Mouse (Mus musculus) heart, embryonic 13.5 days (tissue): Measurements from ENCODE around the gene Fcrls. TPM values are rescaled to one million over a fixed set of nuclear protein-coding genes. Genes with fewer than 3 reads are reported as not detected.

Experiments
- ATAC-seq: fragments of 200-750 bp; cut with Nextera tagmentation; 2 replicates; pipeline ENCODE4 v1.8.0; 2017; ENCODE audit warnings: moderate TSS enrichment; ENCODE audit not compliant: insufficient number of reproducible peaks, low FRiP score, low TSS enrichment; ENCODE audit errors: extremely low read depth
- H3K27ac ChIP-seq: fragments of 300-500 bp; sonication (generic); replicated peaks from 2 replicates; pipeline ENCODE4 v1.5.1; 2015; ENCODE audit warnings: moderate library complexity, mild to moderate bottlenecking, inconsistent platforms
- H3K27me3 ChIP-seq: fragments of 300-500 bp; sonication (generic); replicated peaks from 2 replicates; pipeline ENCODE4 v1.6.1; 2015; ENCODE audit warnings: mild to moderate bottlenecking, inconsistent platforms
- H3K36me3 ChIP-seq: fragments of 300-500 bp; sonication (generic); 2 replicates; pipeline ENCODE4 v1.6.1; 2015; ENCODE audit warnings: mild to moderate bottlenecking, inconsistent platforms
- H3K4me1 ChIP-seq: fragments of 300-500 bp; sonication (generic); 2 replicates; pipeline ENCODE4 v1.6.1; 2015; ENCODE audit warnings: inconsistent platforms
- H3K4me2 ChIP-seq: fragments of 300-500 bp; sonication (generic); 2 replicates; pipeline ENCODE4 v1.6.1; 2015; ENCODE audit warnings: inconsistent platforms, mild to moderate bottlenecking, moderate library complexity
- H3K4me3 ChIP-seq: fragments of 300-500 bp; sonication (generic); 2 replicates; pipeline ENCODE4 v1.5.1; 2015; ENCODE audit warnings: moderate library complexity, mild to moderate bottlenecking, inconsistent platforms
- H3K9ac ChIP-seq: fragments of 300-500 bp; sonication (generic); 2 replicates; pipeline ENCODE4 v1.6.1; 2015; ENCODE audit warnings: inconsistent platforms, mild to moderate bottlenecking, moderate library complexity
- H3K9me3 ChIP-seq: fragments of 300-500 bp; sonication (generic); 2 replicates; pipeline ENCODE4 v1.6.1; 2016; ENCODE audit warnings: inconsistent platforms
- WGBS: fragments of 180-500 bp; shearing (Covaris S2); methylation state at CpG from one replicate; pipeline ENCODE4 v1.1.7; 2015; ENCODE audit warnings: mixed read lengths; 5-methylcytosine and 5-hydroxymethylcytosine counted together
- polyA plus RNA-seq: library from polyadenylated mRNA; unstranded; fragments of >200 nt; fragmentation: Nextera tagmentation; extraction: Ambion mirVana; gene quantifications from 2 replicates; pipeline ENCODE4 v1.2.1, GENCODE M21; 2015

Gene Fcrls
- polyA plus RNA-seq, 1 experiment from 2014 or later, result 9.0 TPM

- Histone ChIP-seq H3K4me2 (no peak overlapping the region), H3K27me3 (no peaks in the 10 kb centered on the region), H3K27ac (no peak overlapping the region), H3K9me3 (no peaks in the 10 kb centered on the region), H3K4me1 (no peaks in the 10 kb centered on the region), H3K4me3 (no peak overlapping the region), H3K9ac (no peak overlapping the region), H3K36me3 (no peaks in the 10 kb centered on the region)
- 61% methylated on average over 11 of the region's 11 CpGs for WGBS
- ATAC-seq, result no peak
Measured at GRCm38 (mm10) chr3:87215176-87215575, 48.4 kb downstream of the Fcrls start.

- no peaks in the 10 kb centered on the region for H3K27me3 ChIP-seq
- H3K36me3 ChIP-seq, result no peaks in the 10 kb centered on the region
- ATAC-seq, result no peak
- H3K9ac ChIP-seq, result no peak overlapping the region
- no peak overlapping the region for H3K27ac ChIP-seq
- no peaks in the 10 kb centered on the region for H3K4me1 ChIP-seq
- no peak overlapping the region for H3K4me2 ChIP-seq
- H3K4me3 ChIP-seq, result no peak overlapping the region
- WGBS, result 83% methylated on average over 19 of the region's 19 CpGs
- H3K9me3 ChIP-seq, result no peaks in the 10 kb centered on the region
Measured at GRCm38 (mm10) chr3:87214221-87214864, 49.2 kb downstream of the Fcrls start.

GRCm38 (mm10) chr3:87206336-87207075 lies 57.0 kb downstream of the Fcrls start:
- no peak overlapping the region for H3K27ac ChIP-seq
- no peak overlapping the region for H3K4me2 ChIP-seq
- no peak overlapping the region for H3K9ac ChIP-seq
- H3K9me3 ChIP-seq, result no peaks in the 10 kb centered on the region
- WGBS, result 75% methylated on average over 5 of the region's 5 CpGs
- H3K4me3 ChIP-seq, result no peak overlapping the region
- no peaks in the 10 kb centered on the region for H3K36me3 ChIP-seq
- no peaks in the 10 kb centered on the region for H3K4me1 ChIP-seq
- no peak for ATAC-seq
- H3K27me3 ChIP-seq, result no peaks in the 10 kb centered on the region

Other genes with a start within 250 kb of the Fcrls start
- 14.7 and 15.4 TPM in 2 replicates for gene Kirrel, start 89.0 kb downstream of the Fcrls start, polyA plus RNA-seq
- gene Cd5l, start 94.1 kb upstream of the Fcrls start, polyA plus RNA-seq, result 0.97 TPM in 1 of 2 replicates, not detected in the other
- 0.13 and 0.23 TPM in 2 replicates for gene Fcrl1, start 112.6 kb upstream of the Fcrls start, polyA plus RNA-seq
- not detected in 2 replicates for gene Fcrl5, start 172.0 kb upstream of the Fcrls start, polyA plus RNA-seq